Mouse (Mus musculus): ENCODE results near the gene Alkbh1.

The Alkbh1 gene

GRCm38 (mm10) chr12:87419974-87420485, 23.8 kb downstream of the Alkbh1 start:
- no peak for DNase-seq (ENCODE audit: low spot score in 2 of 2)

GRCm38 (mm10) chr12:87418921-87419320, 24.9 kb downstream of the Alkbh1 start:
- DNase-seq (ENCODE audit: low spot score in 2 of 2), result no peak

- peak; percentile 27 to 50 for DNase-seq (ENCODE audit: low spot score in 2 of 2)
Observed at GRCm38 (mm10) chr12:87416690-87417089, 27.1 kb downstream of the Alkbh1 start.

- DNase-seq (ENCODE audit: low spot score in 2 of 2), result no peak
Observed at GRCm38 (mm10) chr12:87415358-87415757, 28.5 kb downstream of the Alkbh1 start.

- peak; percentile 50 to 60 for DNase-seq (ENCODE audit: low spot score in 2 of 2)
Observed at GRCm38 (mm10) chr12:87413179-87413790, 30.5 kb downstream of the Alkbh1 start.

- no peak for DNase-seq (ENCODE audit: low spot score in 2 of 2)
Observed at GRCm38 (mm10) chr12:87410999-87411398, 32.8 kb downstream of the Alkbh1 start.

- DNase-seq (ENCODE audit: low spot score in 2 of 2), result no peak
Observed at GRCm38 (mm10) chr12:87409123-87409522, 34.7 kb downstream of the Alkbh1 start.

GRCm38 (mm10) chr12:87407869-87408605, 35.8 kb downstream of the Alkbh1 start:
- no peak for DNase-seq (ENCODE audit: low spot score in 2 of 2)

- no peak for DNase-seq (ENCODE audit: low spot score in 2 of 2)
Observed at GRCm38 (mm10) chr12:87405721-87406120, 38.1 kb downstream of the Alkbh1 start.

GRCm38 (mm10) chr12:87405165-87405564, 38.7 kb downstream of the Alkbh1 start:
- DNase-seq (ENCODE audit: low spot score in 2 of 2), result no peak

- no peak for DNase-seq (ENCODE audit: low spot score in 2 of 2)
Observed at GRCm38 (mm10) chr12:87401883-87402282, 41.9 kb downstream of the Alkbh1 start.

- DNase-seq (ENCODE audit: low spot score in 2 of 2), result no peak
Observed at GRCm38 (mm10) chr12:87399119-87399819, 44.5 kb downstream of the Alkbh1 start.

- DNase-seq (ENCODE audit: low spot score in 2 of 2), result no peak
Observed at GRCm38 (mm10) chr12:87397811-87398417, 45.9 kb downstream of the Alkbh1 start.

GRCm38 (mm10) chr12:87397126-87397525, 46.7 kb downstream of the Alkbh1 start:
- no peak for DNase-seq (ENCODE audit: low spot score in 2 of 2)

- DNase-seq (ENCODE audit: low spot score in 2 of 2), result no peak
Observed at GRCm38 (mm10) chr12:87394316-87394715, 49.5 kb downstream of the Alkbh1 start.

- no peak for DNase-seq (ENCODE audit: low spot score in 2 of 2)
Observed at GRCm38 (mm10) chr12:87393447-87394145, 50.2 kb downstream of the Alkbh1 start.

- DNase-seq (ENCODE audit: low spot score in 2 of 2), result no peak
Observed at GRCm38 (mm10) chr12:87391355-87391754, 52.5 kb downstream of the Alkbh1 start.

- no peak for DNase-seq (ENCODE audit: low spot score in 2 of 2)
Observed at GRCm38 (mm10) chr12:87389231-87389630, 54.6 kb downstream of the Alkbh1 start.

GRCm38 (mm10) chr12:87388122-87388774, 55.6 kb downstream of the Alkbh1 start, which contains the start of gene Sptlc2:
TSS of gene Sptlc2 (minus strand) at chr12:87388355.
- DNase-seq (ENCODE audit: low spot score in 2 of 2), result peak; percentile 99

GRCm38 (mm10) chr12:87387171-87388121, 56.4 kb downstream of the Alkbh1 start:
- DNase-seq (ENCODE audit: low spot score in 2 of 2), result no peak
